Mouse (Mus musculus) heart, embryonic 14.5 days (tissue): ENCODE results near the gene Tbc1d7. TPM values are rescaled to one million over a fixed set of nuclear protein-coding genes. Genes with fewer than 3 reads are reported as not detected.
A peak's percentile ranks its signal among the peaks of the same experiment; 100 is the strongest.

Experiments used
- ATAC-seq: fragments of 200-750 bp; cut with Nextera tagmentation; 2 replicates; pipeline ENCODE4 v1.8.0; 2017; ENCODE audit warnings: low read depth, moderate TSS enrichment; ENCODE audit not compliant: insufficient number of reproducible peaks, insufficient read depth, low FRiP score
- H3K27ac ChIP-seq, 2 experiments: fragments of 200-500 bp in 1 of 2; fragments of 300-500 bp in 1 of 2; sonication (generic) in 1 of 2; replicated peaks in 1 of 2; 2 replicates each; pipeline ENCODE4 v1.5.1; 2012 to 2014; ENCODE audit warnings: low read depth in 2 of 2, low read length in 2 of 2, control low read depth in 1 of 2, mild to moderate bottlenecking in 1 of 2, mixed read lengths in 1 of 2; ENCODE audit not compliant: control insufficient read depth in 1 of 2, insufficient read depth in 1 of 2
- H3K27me3 ChIP-seq: fragments of 300-500 bp; sonication (generic); 2 replicates; pipeline ENCODE4 v1.6.1; 2014; ENCODE audit warnings: mild to moderate bottlenecking, low read length, control low read depth; ENCODE audit not compliant: control insufficient read depth, insufficient read depth
- H3K36me3 ChIP-seq: fragments of 300-500 bp; sonication (generic); 2 replicates; pipeline ENCODE4 v1.6.1; 2014; ENCODE audit warnings: mild to moderate bottlenecking, control low read depth, low read length, mixed read lengths; ENCODE audit not compliant: control insufficient read depth, insufficient read depth
- H3K4me1 ChIP-seq, 2 experiments: fragments of 200-500 bp in 1 of 2; fragments of 300-500 bp in 1 of 2; sonication (generic) in 1 of 2; 2 replicates each; pipeline ENCODE4 v1.6.1; 2012 to 2014; ENCODE audit warnings: low read length in 2 of 2, control low read depth in 1 of 2, mixed read lengths in 1 of 2; ENCODE audit not compliant: control insufficient read depth in 2 of 2, insufficient read depth in 2 of 2
- H3K4me2 ChIP-seq: fragments of 300-500 bp; sonication (generic); 2 replicates; pipeline ENCODE4 v1.6.1; 2014; ENCODE audit warnings: mild to moderate bottlenecking, low read length
- H3K4me3 ChIP-seq, 2 experiments: fragments of 200-500 bp in 1 of 2; fragments of 300-500 bp in 1 of 2; sonication (generic) in 1 of 2; 2 replicates each; pipeline ENCODE4 v1.5.1; 2012 to 2014; ENCODE audit warnings: low read length in 2 of 2, mild to moderate bottlenecking in 2 of 2, control low read depth in 1 of 2, low read depth in 1 of 2, moderate library complexity in 1 of 2; ENCODE audit not compliant: control insufficient read depth in 1 of 2, insufficient read depth in 1 of 2
- H3K9ac ChIP-seq: fragments of 300-500 bp; sonication (generic); 2 replicates; pipeline ENCODE4 v1.6.1; 2014; ENCODE audit warnings: mild to moderate bottlenecking, low read length
- H3K9me3 ChIP-seq: fragments of 300-500 bp; sonication (generic); 2 replicates; pipeline ENCODE4 v1.6.1; 2016; ENCODE audit warnings: low read length, control low read depth; ENCODE audit not compliant: control insufficient read depth
- WGBS: fragments of 180-500 bp; shearing (Covaris S2); extraction: QIAGEN DNeasy Blood & Tissue Kit; methylation state at CpG from one replicate; pipeline ENCODE4 v1.1.7; 2014; 5-methylcytosine and 5-hydroxymethylcytosine counted together
- polyA plus RNA-seq: library from polyadenylated mRNA; unstranded; fragments of >200 nt; fragmentation: Nextera tagmentation; extraction: Ambion mirVana; gene quantifications from 2 replicates; pipeline ENCODE4 v1.2.1, GENCODE M21; 2014

Gene Tbc1d7
- polyA plus RNA-seq, 1 experiment from 2014 or later, result 78.1 TPM

GRCm38 (mm10) chr13:43158281-43158680 is 13.0 kb downstream of the Tbc1d7 start:
- H3K4me1 ChIP-seq, result peaks cover 9 to 21% of the 10 kb centered on the region in 2 experiments; a peak in 3 of 4 replicates
- no peak overlapping the region; a peak in 1 of 4 replicates for H3K4me3 ChIP-seq
- H3K36me3 ChIP-seq, result peaks cover 53% of the 10 kb centered on the region
- H3K27ac ChIP-seq, result peak overlapping the region in 1 of 2 experiments; percentile 46; a peak in 2 of 4 replicates
- no peaks in the 10 kb centered on the region for H3K27me3 ChIP-seq
- WGBS, result 74% methylated on average over 5 of the region's 5 CpGs
- H3K9ac ChIP-seq, result peak overlapping the region; percentile 16; the same call in 1 of the 2 replicates
- no peak for ATAC-seq
- H3K9me3 ChIP-seq, result no peaks in the 10 kb centered on the region
- peak overlapping the region; percentile 34 for H3K4me2 ChIP-seq

DNA sequence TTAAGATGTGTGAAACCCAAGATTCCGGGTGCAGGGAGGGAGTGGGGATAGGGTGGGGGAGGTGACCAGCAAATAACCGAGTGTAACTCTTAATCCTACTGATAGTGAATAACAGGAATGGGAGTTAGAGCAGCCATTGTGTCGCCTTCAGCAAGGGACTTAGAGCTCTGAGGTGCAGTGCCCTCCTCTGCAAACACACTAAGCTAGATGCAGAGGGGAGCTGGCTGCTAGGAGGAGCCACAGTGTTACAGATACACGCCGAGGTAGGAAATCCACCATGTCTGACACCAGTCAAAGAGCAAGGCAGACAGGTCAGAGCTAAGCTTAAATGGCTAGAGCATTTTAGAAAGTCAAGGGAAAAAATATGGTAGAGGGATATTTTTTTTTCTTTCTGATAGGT is 13.9 kb downstream of the Tbc1d7 start:
- WGBS, result 35% methylated on average over 5 of the region's 5 CpGs
- H3K4me2 ChIP-seq, result no peak overlapping the region; the same call in 1 of the 2 replicates
- no peak for ATAC-seq

GRCm38 (mm10) chr13:43152005-43152520 is 19.2 kb downstream of the Tbc1d7 start:
- ATAC-seq, result no peak
- no peaks in the 10 kb centered on the region for H3K27me3 ChIP-seq
- WGBS, result 70% methylated on average over 14 of the region's 14 CpGs
- no peak overlapping the region for H3K9ac ChIP-seq
- H3K4me2 ChIP-seq, result no peak overlapping the region
- H3K27ac ChIP-seq, result no peak overlapping the region; a peak in 1 of 4 replicates
- H3K4me1 ChIP-seq, result peaks cover 5 to 12% of the 10 kb centered on the region in 2 experiments; a peak in 3 of 4 replicates
- no peaks in the 10 kb centered on the region for H3K9me3 ChIP-seq
- no peak overlapping the region for H3K4me3 ChIP-seq
- H3K36me3 ChIP-seq, result peaks cover 58% of the 10 kb centered on the region

More for the DNA sequence above, 13.9 kb downstream of the Tbc1d7 start:
- no peaks in the 10 kb centered on the region for H3K27me3 ChIP-seq
- H3K27ac ChIP-seq, result peak overlapping the region; percentile 10 to 49; a peak in 1 of 4 replicates
- no peaks in the 10 kb centered on the region for H3K9me3 ChIP-seq
- H3K36me3 ChIP-seq, result peaks cover 53% of the 10 kb centered on the region
- H3K4me1 ChIP-seq, result peaks cover 9 to 21% of the 10 kb centered on the region in 2 experiments; a peak in 3 of 4 replicates
- H3K9ac ChIP-seq, result peak overlapping the region; percentile 11; the same call in 1 of the 2 replicates
- H3K4me3 ChIP-seq, result no peak overlapping the region

DNA sequence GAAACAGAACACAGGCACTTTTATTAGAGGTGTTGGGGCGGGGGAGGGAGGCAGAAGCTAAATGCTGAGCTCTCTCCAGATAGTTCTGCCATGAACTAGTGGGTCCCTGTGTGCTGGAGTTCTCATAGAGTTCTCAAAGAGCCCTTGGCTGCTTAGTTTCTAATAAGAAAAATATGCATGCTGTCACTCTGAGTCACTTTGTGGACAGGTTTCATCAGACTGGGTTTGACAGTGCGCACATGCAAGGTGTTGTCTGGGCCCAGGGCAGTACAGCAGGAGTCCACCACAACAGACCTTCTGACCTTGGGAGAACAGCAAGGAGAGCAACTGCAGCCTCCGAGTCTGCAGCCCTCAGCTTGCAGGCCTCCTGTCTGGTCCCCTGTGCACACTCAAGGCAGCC is 21.6 kb downstream of the Tbc1d7 start:
- 0 out of 4 replicates have a peak overlapping the region, but pooled peaks of 1 of the 2 experiments have one; percentile 37 for H3K27ac ChIP-seq
- H3K36me3 ChIP-seq, result peaks cover 43% of the 10 kb centered on the region
- H3K27me3 ChIP-seq, result no peaks in the 10 kb centered on the region
- no peaks in the 10 kb centered on the region for H3K9me3 ChIP-seq
- H3K4me1 ChIP-seq, result peaks cover 5 to 19% of the 10 kb centered on the region in 2 experiments; a peak in 3 of 4 replicates
- no peak overlapping the region for H3K4me3 ChIP-seq
- H3K9ac ChIP-seq, result no peak overlapping the region
- no peak for ATAC-seq
- 72% methylated on average over 3 of the region's 3 CpGs for WGBS
- no peak overlapping the region for H3K4me2 ChIP-seq

DNA sequence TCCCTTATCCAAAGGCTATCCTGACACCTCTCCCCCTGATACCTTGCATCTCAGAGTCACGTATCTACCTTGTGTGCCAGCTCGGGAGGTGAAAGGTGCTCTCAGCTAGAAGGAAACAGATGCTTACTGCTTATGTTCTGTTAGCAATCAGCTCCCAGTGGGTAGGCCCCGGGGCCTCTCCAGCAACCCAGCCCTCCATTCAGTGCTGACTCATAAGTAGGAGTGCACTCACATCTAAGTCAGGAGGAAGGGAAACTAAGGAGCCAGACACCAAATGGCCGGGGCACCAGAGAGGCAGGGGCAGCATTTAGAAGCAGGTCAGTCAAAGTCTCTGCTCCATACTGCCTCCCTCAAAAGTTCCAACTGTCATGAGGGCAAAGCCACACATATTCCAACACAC is 22.6 kb downstream of the Tbc1d7 start:
- WGBS, result 80% methylated on average over 4 of the region's 4 CpGs
- H3K4me2 ChIP-seq, result no peak overlapping the region
- no peak overlapping the region for H3K9ac ChIP-seq
- no peak for ATAC-seq
- peaks cover 33% of the 10 kb centered on the region for H3K36me3 ChIP-seq
- H3K4me1 ChIP-seq, result peaks cover 5 to 21% of the 10 kb centered on the region in 2 experiments; a peak in 3 of 4 replicates
- H3K27ac ChIP-seq, result no peak overlapping the region
- no peak overlapping the region for H3K4me3 ChIP-seq
- no peaks in the 10 kb centered on the region for H3K9me3 ChIP-seq
- H3K27me3 ChIP-seq, result no peaks in the 10 kb centered on the region

- Histone ChIP-seq H3K4me2 (no peak overlapping the region), H3K27ac (0 out of 4 replicates have a peak overlapping the region, but pooled peaks of 1 of the 2 experiments have one; percentile 0), H3K4me1 (peaks cover 3 to 21% of the 10 kb centered on the region in 2 experiments; a peak in 3 of 4 replicates), H3K27me3 (no peaks in the 10 kb centered on the region), H3K4me3 (no peak overlapping the region), H3K9ac (no peak overlapping the region), H3K9me3 (no peaks in the 10 kb centered on the region), H3K36me3 (peaks cover 17% of the 10 kb centered on the region)
- ATAC-seq, result no peak
- 49% methylated on average over 8 of the region's 8 CpGs for WGBS
Measured at GRCm38 (mm10) chr13:43146515-43147258, 24.6 kb downstream of the Tbc1d7 start.

GRCm38 (mm10) chr13:43144720-43145418 is 26.4 kb downstream of the Tbc1d7 start:
- Histone ChIP-seq H3K9ac (no peak overlapping the region), H3K27ac (no peak overlapping the region), H3K4me1 (peaks cover 2 to 20% of the 10 kb centered on the region in 2 experiments; a peak in 3 of 4 replicates), H3K36me3 (no peaks in the 10 kb centered on the region), H3K9me3 (no peaks in the 10 kb centered on the region), H3K4me3 (no peak overlapping the region), H3K27me3 (no peaks in the 10 kb centered on the region), H3K4me2 (no peak overlapping the region)
- ATAC-seq, result no peak
- 60% methylated on average over 7 of the region's 7 CpGs for WGBS
